Mouse (Mus musculus) hematopoietic multipotent progenitor cell, adult 10-12 weeks (in vitro differentiated cells): ENCODE data around the gene Prkra. TPM values are rescaled to one million over a fixed set of nuclear protein-coding genes. Genes with fewer than 3 reads are reported as not detected.

Experiments
- polyA plus RNA-seq: library from polyadenylated mRNA; stranded (reverse); fragments of >175 nt; gene quantifications from 2 replicates; pipeline ENCODE4 v1.2.3, GENCODE M21; 2012; ENCODE audit warnings: low replicate concordance

Gene Prkra
- polyA plus RNA-seq, result 4.5 and 7.3 TPM in 2 replicates

DNA sequence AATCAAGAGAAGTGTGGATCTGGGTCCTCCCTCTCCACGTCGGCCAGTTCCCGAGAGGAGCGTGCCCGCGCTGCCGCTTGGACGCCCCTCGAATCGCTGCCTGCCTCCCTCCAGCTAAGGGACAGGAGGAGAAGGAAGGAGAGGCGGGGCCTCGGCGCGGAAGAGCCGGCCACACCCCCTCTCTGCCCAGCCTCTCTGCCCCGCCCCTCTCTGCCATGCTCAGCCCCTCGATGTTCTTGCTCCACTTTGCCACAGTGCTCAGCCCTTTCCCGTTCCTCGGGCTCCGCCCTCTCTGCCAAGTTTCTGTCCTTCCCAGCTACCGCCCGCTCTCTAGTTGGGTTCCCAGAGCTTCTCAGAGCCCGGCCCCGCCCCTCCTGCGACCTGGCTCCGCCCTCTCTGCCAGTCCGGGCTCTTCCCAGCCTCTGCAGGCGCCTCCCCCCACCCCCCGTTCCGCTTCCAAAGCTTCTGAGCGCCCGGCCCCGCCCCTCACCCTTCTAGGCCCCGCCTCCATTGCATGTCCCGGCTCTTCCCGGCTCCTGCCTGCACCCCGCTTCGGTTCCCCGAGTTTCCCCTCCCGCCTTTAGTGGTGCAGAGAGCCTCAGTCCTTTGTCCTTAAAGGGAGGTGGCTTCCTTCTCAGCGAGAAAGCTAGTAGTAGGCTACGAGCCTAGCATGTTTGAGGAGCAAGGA lies at the start of gene Prkra, which contains the start of gene Pjvk:
Prkra (minus strand) TSS at position 133 of the 688 bp plus-strand sequence.
Pjvk (plus strand) TSS at position 594 of the 688 bp plus-strand sequence.

GRCm38 (mm10) chr2:76674725-76675427 lies 27.1 kb upstream of the Prkra start, which contains the start of gene Plekha3:
Plekha3 (plus strand) TSS chr2:76675281.

DNA sequence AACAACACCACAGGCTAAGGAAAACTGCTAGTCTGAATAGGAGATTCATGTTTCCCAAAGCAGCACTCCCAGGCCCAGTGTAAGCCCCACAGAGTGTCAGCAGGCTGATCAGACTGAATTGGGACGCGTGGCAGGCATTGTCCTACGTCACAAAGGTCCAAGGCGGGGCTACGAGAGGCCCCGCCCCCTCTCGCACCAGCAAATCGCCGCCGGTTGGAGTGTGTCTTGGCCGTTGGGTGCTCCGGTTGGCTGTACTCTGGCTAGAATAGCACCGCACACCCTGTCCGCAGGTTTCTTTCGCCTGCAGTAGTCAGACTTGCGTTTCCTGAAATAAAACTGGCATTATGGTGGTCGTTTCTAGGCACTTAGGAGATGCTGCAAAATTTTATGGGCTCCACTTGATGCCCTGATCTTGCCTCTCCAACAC lies 25.2 kb upstream of the Prkra start, which contains the start of gene Fkbp7:
Fkbp7 (minus strand) TSS at position 151 of the 427 bp plus-strand sequence.

Other genes starting within 250 kb of the Prkra start
- 5.7 and 12.7 TPM in 2 replicates for gene Osbpl6, start 241.5 kb downstream of the Prkra start, polyA plus RNA-seq
- not detected in 2 replicates for gene Pjvk, start 461 bp upstream of the Prkra start, polyA plus RNA-seq
- gene Fkbp7, start 25.1 kb upstream of the Prkra start, polyA plus RNA-seq, result 0.34 TPM in 1 of 2 replicates, not detected in the other
- gene Plekha3, start 27.3 kb upstream of the Prkra start, polyA plus RNA-seq, result 4.1 and 8.0 TPM in 2 replicates